Mouse (Mus musculus) brain, embryonic 14.5 days (tissue): Measurements from ENCODE around the gene Gpr137b.

Experiments used
- CTCF ChIP-seq: fragments of 200-500 bp; IDR thresholded peaks from 2 replicates; pipeline ENCODE4 v1.5.1; 2012; ENCODE audit warnings: inconsistent platforms, mild to moderate bottlenecking, moderate library complexity, borderline replicate concordance; ENCODE audit not compliant: insufficient read depth, insufficient read length; ENCODE audit errors: extremely low read depth
- POLR2A ChIP-seq: fragments of 200-500 bp; IDR thresholded peaks from 2 replicates; pipeline ENCODE4 v1.6.1; 2012; ENCODE audit warnings: mild to moderate bottlenecking, inconsistent platforms, borderline replicate concordance; ENCODE audit not compliant: poor library complexity, insufficient read depth, insufficient read length, severe bottlenecking; ENCODE audit errors: extremely low read depth

- TF ChIP-seq CTCF (peak; percentile 64; the same call in 1 of the 2 replicates), POLR2A (no peak)
Measured at GRCm38 (mm10) chr13:13328876-13329275, 64.9 kb downstream of the Gpr137b start.
